In genomic region chr2:30706036-30706435, GRCm38 (mm10) we compare ENCODE assay signal across 11 mouse cellular contexts.
DNase-seq lines count a peak whose midpoint lies in the region; ATAC-seq and TF ChIP-seq lines count a peak whose summit lies in the region.
"Had no signal": no experiment of that assay in that cellular context is flagged by ENCODE, and none has a peak within 500 bp of the region (broad histone marks: within the 10 kb centered on the region; RNA-seq: fewer than 3 reads in every experiment).

No protein-coding gene starts in this region.

- WGBS in kidney, adult 2 months: 77% methylated on average over 5 of the region's 5 CpGs
- WGBS in stomach, postnatal 0 days: 79% methylated on average over 5 of the region's 5 CpGs

- peak overlapping the region; percentile 91; the same call in 1 of the 2 replicates for H3K27ac ChIP-seq in kidney, adult 2 months (ENCODE audit: insufficient read depth, low read depth, low read length)
- H3K27ac ChIP-seq in stomach, postnatal 0 days (replicated peaks): peak overlapping the region; percentile 14; the same call in 1 of the 2 replicates

- H3K4me1 ChIP-seq in kidney, adult 2 months (ENCODE audit: control insufficient read depth, insufficient read depth, low read length): peaks cover 33% of the 10 kb centered on the region
- peaks cover 12% of the 10 kb centered on the region for H3K4me1 ChIP-seq in stomach, postnatal 0 days (replicated peaks; ENCODE audit: control insufficient read depth, insufficient read depth)

- no peak overlapping the region for H3K9ac ChIP-seq in stomach, postnatal 0 days (ENCODE audit: low read length)

- no peak for ATAC-seq in stomach, postnatal 0 days (ENCODE audit: low FRiP score, low TSS enrichment)

- no peaks in the 10 kb centered on the region for H3K9me3 ChIP-seq in stomach, postnatal 0 days (ENCODE audit: control insufficient read depth, low read length)

- H3K4me2 ChIP-seq in stomach, postnatal 0 days (replicated peaks; ENCODE audit: low read depth): no peak overlapping the region

- no peak for TF ChIP-seq POLR2A in kidney, adult 2 months (IDR thresholded peaks at IDR 0.05; ENCODE audit: low read depth, low read length)

- TF ChIP-seq EP300 in stomach, postnatal 0 days (optimal IDR thresholded peaks at IDR 0.05): no peak

- H3K36me3 ChIP-seq in kidney, adult 2 months (ENCODE audit: control insufficient read depth, insufficient read depth, low read length): no peaks in the 10 kb centered on the region
- H3K36me3 ChIP-seq in stomach, postnatal 0 days (ENCODE audit: control insufficient read depth, insufficient read depth, low read length): no peaks in the 10 kb centered on the region

- H3K4me3 ChIP-seq in kidney, adult 2 months (ENCODE audit: insufficient read depth, low read depth, low read length): no peak overlapping the region
- H3K4me3 ChIP-seq in stomach, postnatal 0 days (ENCODE audit: low read depth, low read length): no peak overlapping the region

- no peak for TF ChIP-seq CTCF in kidney, adult 2 months (conservative IDR thresholded peaks at IDR 0.05; ENCODE audit: insufficient read depth, insufficient read length, low read depth, low read length)
- no peak for TF ChIP-seq CTCF in stomach, postnatal 0 days (IDR thresholded peaks at IDR 0.05; ENCODE audit: low read depth)

- peak; percentile 50 for DNase-seq in cerebellum, adult 9-10 months
- no peak for DNase-seq in cerebellum, adult 18-20 months
- no peak for DNase-seq in kidney, adult 2 months
- DNase-seq in kidney, postnatal 36 days: no peak
- DNase-seq in testis, postnatal 10 days (ENCODE audit: low spot score): peak; percentile 52
- DNase-seq in testis, postnatal 14 days (ENCODE audit: low spot score): no peak
- DNase-seq in stomach, postnatal 0 days (ENCODE audit: low spot score): no peak
- DNase-seq in ovary, postnatal 10 days (ENCODE audit: low spot score): no peak
- DNase-seq: liver; right cerebral cortex, adult 18-20 months; thymus, adult 18-20 months had no signal

- H3K27me3 ChIP-seq in kidney, adult 2 months (replicated peaks; ENCODE audit: control insufficient read depth, insufficient read depth, low read length): no peaks in the 10 kb centered on the region
- H3K27me3 ChIP-seq in stomach, postnatal 0 days (ENCODE audit: control insufficient read depth, insufficient read depth, low read length): no peaks in the 10 kb centered on the region

Comparison
In these comparisons a context has a peak if more than half of its experiments do, and no peak if none do; other contexts are left out.
1. DNase-seq: peak in cerebellum, adult 9-10 months (single experiment) and testis, postnatal 10 days (single experiment); none in cerebellum, adult 18-20 months (0 of 2), kidney, adult 2 months (single experiment), kidney, postnatal 36 days (0 of 2), testis, postnatal 14 days (single experiment), stomach, postnatal 0 days (single experiment) and ovary, postnatal 10 days (single experiment).